13 mouse cellular contexts compared by ENCODE assay signal in genomic region chr16:90747143-90747542, GRCm38 (mm10). TPM values are rescaled to one million over a fixed set of nuclear protein-coding genes. Genes with fewer than 3 reads are reported as not detected.
A peak's percentile ranks its signal among the peaks of the same experiment; 100 is the strongest.
DNase-seq lines count a peak whose midpoint lies in the region; ATAC-seq and TF ChIP-seq lines count a peak whose summit lies in the region.
"Had no signal": no experiment of that assay in that cellular context is flagged by ENCODE, and none has a peak within 500 bp of the region (broad histone marks: within the 10 kb centered on the region; RNA-seq: fewer than 3 reads in every experiment).

No protein-coding gene starts in this region.

- DNase-seq in lung, embryonic 14.5 days: peak; percentile 12
- DNase-seq in lung, postnatal 4 days: no peak
- peak; percentile 59 for DNase-seq in heart, adult 8-10 months (ENCODE audit: low spot score)
- DNase-seq in heart, postnatal 4 days: peak; percentile 33
- peak; percentile 16 for DNase-seq in right cerebral cortex, postnatal 14 days
- DNase-seq in B cell, adult 2 months: no peak
- DNase-seq: adrenal gland, adult 8-10 months; thymus, adult 18-20 months had no signal

- no peaks in the 10 kb centered on the region for H3K27me3 ChIP-seq in lung, embryonic 14.5 days (ENCODE audit: insufficient read depth, low read length)
- H3K27me3 ChIP-seq: midbrain, embryonic 15.5 days had no signal

- no peak overlapping the region for H3K9ac ChIP-seq in lung, embryonic 14.5 days
- H3K9ac ChIP-seq: midbrain, embryonic 15.5 days had no signal

- H3K4me2 ChIP-seq in lung, embryonic 14.5 days: no peak overlapping the region
- H3K4me2 ChIP-seq: midbrain, embryonic 15.5 days had no signal

- H3K36me3 ChIP-seq in lung, embryonic 14.5 days (ENCODE audit: insufficient read depth): peaks cover 15% of the 10 kb centered on the region; the same call in 1 of the 2 replicates

- H3K4me3 ChIP-seq in lung, embryonic 14.5 days (ENCODE audit: low read depth, low read length): no peak overlapping the region
- H3K4me3 ChIP-seq: midbrain, embryonic 15.5 days had no signal

- no peaks in the 10 kb centered on the region for H3K9me3 ChIP-seq in lung, embryonic 14.5 days (ENCODE audit: low read depth, low read length)
- H3K9me3 ChIP-seq: midbrain, embryonic 15.5 days had no signal

- no peaks in the 10 kb centered on the region for H3K4me1 ChIP-seq in lung, embryonic 14.5 days (ENCODE audit: insufficient read depth)

- 80% methylated on average over 6 of the region's 6 CpGs for WGBS in lung, embryonic 14.5 days

- no peak overlapping the region for H3K27ac ChIP-seq in lung, embryonic 14.5 days (ENCODE audit: low read depth)
- H3K27ac ChIP-seq: hindbrain, postnatal 0 days; midbrain, embryonic 15.5 days had no signal

- no peak for ATAC-seq in lung, embryonic 14.5 days (ENCODE audit: insufficient read depth)
- no peak for ATAC-seq in erythroid progenitor cell, adult 5-6 weeks (replicated peaks; ENCODE audit: low FRiP score, poor library complexity, severe bottlenecking)
- ATAC-seq: hindbrain, postnatal 0 days; midbrain, embryonic 15.5 days had no signal

- no peak for TF ChIP-seq CTCF in lung, embryonic 14.5 days (IDR thresholded peaks at IDR 0.05; ENCODE audit: low read depth)

RNA-seq across cellular contexts. Expression of gene Mrap, which starts 9.1 kb away (rescaled TPM):
- 0.43 and 0.91 TPM in 2 replicates for polyA plus RNA-seq in lung, embryonic 14.5 days (2014; fragmentation: Nextera tagmentation; extraction: Ambion mirVana)
- 10 to 100 TPM; 13.4 to 20.0 (median 13.6) TPM for total RNA-seq in heart, adult 8-10 months (2022)
- total RNA-seq in heart, postnatal 4 days (2021): 10 to 100 TPM; 24.0 to 25.1 TPM
- total RNA-seq in erythroid progenitor cell, adult 5-6 weeks (2015; ENCODE audit: low replicate concordance): 6.3 and 13.0 TPM in 2 replicates
- total RNA-seq in erythroid progenitor cell, adult 5-6 weeks (2017; ENCODE audit: low replicate concordance): 1.4 and 4.5 TPM in 2 replicates
- total RNA-seq: common myeloid progenitor, adult 5-6 weeks; ES-E14 had no signal

RNA-seq across cellular contexts. Expression of gene Mis18a, which starts 19.9 kb away (rescaled TPM):
- polyA plus RNA-seq in lung, embryonic 14.5 days (2014; fragmentation: Nextera tagmentation; extraction: Ambion mirVana): 84.8 and 86.2 TPM in 2 replicates
- 1 to 10 TPM; 2.1 to 3.7 (median 2.8) TPM for total RNA-seq in heart, adult 8-10 months (2022)
- total RNA-seq in heart, postnatal 4 days (2021): 10 to 100 TPM in 1 of 2 experiments, 1 to 10 TPM in 1; 9.5 to 11.6 TPM
- total RNA-seq in erythroid progenitor cell, adult 5-6 weeks (2015; ENCODE audit: low replicate concordance): 40.4 and 43.6 TPM in 2 replicates
- 8.9 and 25.4 TPM in 2 replicates for total RNA-seq in erythroid progenitor cell, adult 5-6 weeks (2017; ENCODE audit: low replicate concordance)

Comparison
In these comparisons a context has a peak if more than half of its experiments do, and no peak if none do; other contexts are left out.
1. DNase-seq: peak in lung, embryonic 14.5 days (single experiment), heart, adult 8-10 months (single experiment), heart, postnatal 4 days (single experiment) and right cerebral cortex, postnatal 14 days (single experiment); none in lung, postnatal 4 days (0 of 2) and B cell, adult 2 months (0 of 2).